ENCODE assay signal across 15 mouse cellular contexts in the genomic region with DNA sequence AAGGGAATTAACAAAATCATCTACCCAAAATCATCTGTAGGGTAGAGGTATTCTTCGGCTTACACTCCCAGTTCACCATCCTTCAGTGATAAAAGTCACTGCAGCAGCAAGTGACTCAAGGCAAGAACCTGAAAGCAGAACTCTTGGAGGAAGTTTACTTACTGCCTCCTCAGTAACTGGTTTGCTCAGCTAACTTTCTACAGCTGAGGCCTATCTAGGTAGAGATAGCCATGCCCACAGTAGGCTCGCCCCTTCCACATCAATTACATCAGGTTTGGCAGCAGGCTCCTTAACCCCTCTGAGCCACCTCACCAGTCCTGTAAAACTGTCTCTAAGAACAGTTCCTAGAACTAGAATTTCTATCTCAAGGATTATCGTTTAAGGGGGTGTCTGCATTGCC.
"Had no signal": no experiment of that assay in that cellular context is flagged by ENCODE, and none has a peak within 500 bp of the region (broad histone marks: within the 10 kb centered on the region; RNA-seq: fewer than 3 reads in every experiment).

No protein-coding gene starts in this region.

- H3K36me3 ChIP-seq: neural tube, embryonic 13.5 days; neural tube, embryonic 15.5 days; stomach, embryonic 15.5 days had no signal

- H3K4me3 ChIP-seq: neural tube, embryonic 13.5 days; neural tube, embryonic 15.5 days; stomach, embryonic 15.5 days had no signal

- DNase-seq: retina, postnatal 1 day; right cerebral cortex, adult 18-20 months; right cerebral cortex, postnatal 14 days; right cerebral cortex, postnatal 25 days; right cerebral cortex, postnatal 4 days; thymus, adult 18-20 months; thymus, adult 2 months; thymus, postnatal 14 days; thymus, postnatal 25 days; thymus, postnatal 36 days; thymus, postnatal 4 days had no signal

- H3K9ac ChIP-seq: neural tube, embryonic 13.5 days; neural tube, embryonic 15.5 days; stomach, embryonic 15.5 days had no signal

- H3K27me3 ChIP-seq: neural tube, embryonic 13.5 days; neural tube, embryonic 15.5 days; stomach, embryonic 15.5 days had no signal

- H3K9me3 ChIP-seq: neural tube, embryonic 13.5 days; neural tube, embryonic 15.5 days; stomach, embryonic 15.5 days had no signal

- H3K27ac ChIP-seq: neural tube, embryonic 13.5 days; neural tube, embryonic 15.5 days; stomach, embryonic 15.5 days; stomach, postnatal 0 days had no signal

- H3K4me2 ChIP-seq: neural tube, embryonic 13.5 days; neural tube, embryonic 15.5 days; stomach, embryonic 15.5 days had no signal

- H3K4me1 ChIP-seq: neural tube, embryonic 13.5 days; neural tube, embryonic 15.5 days; stomach, embryonic 15.5 days had no signal
